In the genomic region with DNA sequence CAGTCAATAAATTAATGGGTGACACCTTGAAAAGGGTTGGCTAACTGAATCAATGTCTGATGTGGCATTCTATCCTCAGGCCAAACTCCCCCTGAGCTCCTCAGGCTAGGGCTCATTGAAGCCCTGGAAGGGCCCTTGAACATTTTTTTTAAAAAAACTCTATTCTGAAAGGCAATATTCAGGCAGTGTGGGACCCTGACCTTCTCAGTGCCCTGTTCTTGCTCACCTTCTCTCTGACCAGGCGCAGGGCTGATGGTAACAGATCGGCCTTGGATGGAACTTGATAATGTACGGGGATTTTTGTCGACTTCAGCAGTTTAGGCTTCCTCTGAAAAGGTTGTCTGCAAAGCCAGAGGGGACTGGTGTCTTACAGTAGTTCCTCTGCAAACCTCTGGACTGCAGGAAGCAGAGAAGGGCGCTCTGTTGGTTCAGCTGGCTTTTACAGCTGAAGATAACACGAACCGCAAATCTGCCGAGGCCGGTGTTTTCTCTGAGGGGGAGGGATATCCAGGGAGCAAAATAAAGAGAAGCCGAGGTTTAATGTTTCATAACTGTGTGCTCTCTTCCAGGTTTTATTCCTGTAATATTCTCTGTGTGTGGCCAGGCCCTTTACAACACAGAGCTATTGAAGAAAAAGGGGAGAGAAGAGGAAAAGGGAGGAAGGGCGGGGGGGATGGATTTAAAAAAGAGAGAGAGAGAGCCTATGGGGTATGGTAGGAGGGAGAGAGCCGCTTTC, we compare ENCODE assay signal across 10 mouse cellular contexts.
A peak's percentile ranks its signal among the peaks of the same experiment; 100 is the strongest.
DNase-seq lines count a peak whose midpoint lies in the region; ATAC-seq lines count a peak whose summit lies in the region.
"Had no signal": no experiment of that assay in that cellular context is flagged by ENCODE, and none has a peak within 500 bp of the region (broad histone marks: within the 10 kb centered on the region; RNA-seq: fewer than 3 reads in every experiment).

No protein-coding gene starts in this region.

- H3K9ac ChIP-seq in forebrain, embryonic 12.5 days: no peak overlapping the region
- no peak overlapping the region for H3K9ac ChIP-seq in limb, embryonic 13.5 days
- H3K9ac ChIP-seq in stomach, embryonic 15.5 days: no peak overlapping the region

- peaks cover 20% of the 10 kb centered on the region for H3K4me1 ChIP-seq in forebrain, embryonic 10.5 days
- H3K4me1 ChIP-seq in forebrain, embryonic 12.5 days: peaks cover 11% of the 10 kb centered on the region; the same call in 1 of the 2 replicates
- H3K4me1 ChIP-seq in limb, embryonic 13.5 days: peaks cover 19% of the 10 kb centered on the region
- no peaks in the 10 kb centered on the region for H3K4me1 ChIP-seq in stomach, embryonic 15.5 days

- DNase-seq in forebrain, embryonic 10.5 days (ENCODE audit: extremely low spot score, low spot score): no peak
- DNase-seq in ovary, adult 18-20 months (ENCODE audit: low spot score): peak; percentile 31
- DNase-seq in ovary, postnatal 10 days (ENCODE audit: low spot score): no peak
- DNase-seq in cerebellum, postnatal 36 days: no peak
- no peak for DNase-seq in frontal cortex, postnatal 36 days (ENCODE audit: low spot score in 2 of 2)
- DNase-seq: cerebellum, postnatal 10 days had no signal

- no peaks in the 10 kb centered on the region for H3K36me3 ChIP-seq in forebrain, embryonic 10.5 days (replicated peaks)
- no peaks in the 10 kb centered on the region for H3K36me3 ChIP-seq in forebrain, embryonic 12.5 days (replicated peaks)
- no peaks in the 10 kb centered on the region for H3K36me3 ChIP-seq in limb, embryonic 13.5 days
- H3K36me3 ChIP-seq in stomach, embryonic 15.5 days: no peaks in the 10 kb centered on the region

- no peak overlapping the region for H3K4me3 ChIP-seq in forebrain, embryonic 10.5 days
- no peak overlapping the region for H3K4me3 ChIP-seq in forebrain, embryonic 12.5 days (replicated peaks)
- H3K4me3 ChIP-seq in limb, embryonic 13.5 days: no peak overlapping the region
- H3K4me3 ChIP-seq in stomach, embryonic 15.5 days (replicated peaks): no peak overlapping the region

- no peaks in the 10 kb centered on the region; the same call in 1 of the 2 replicates for H3K9me3 ChIP-seq in forebrain, embryonic 10.5 days
- no peaks in the 10 kb centered on the region for H3K9me3 ChIP-seq in forebrain, embryonic 12.5 days
- peaks cover 3% of the 10 kb centered on the region; the same call in 1 of the 2 replicates for H3K9me3 ChIP-seq in limb, embryonic 13.5 days
- H3K9me3 ChIP-seq in stomach, embryonic 15.5 days: no peaks in the 10 kb centered on the region

- no peak for ATAC-seq in forebrain, embryonic 12.5 days (ENCODE audit: low FRiP score)
- peak; percentile 66 for ATAC-seq in limb, embryonic 13.5 days (ENCODE audit: low FRiP score, low read depth)
- peak; percentile 66 for ATAC-seq in stomach, embryonic 15.5 days (ENCODE audit: insufficient read depth, low FRiP score, low read depth)

- peak overlapping the region; percentile 35; the same call in 1 of the 2 replicates for H3K27ac ChIP-seq in forebrain, embryonic 10.5 days
- H3K27ac ChIP-seq in forebrain, embryonic 12.5 days: no peak overlapping the region
- H3K27ac ChIP-seq in limb, embryonic 13.5 days: peak overlapping the region; percentile 11; the same call in 1 of the 2 replicates
- H3K27ac ChIP-seq in stomach, embryonic 15.5 days: no peak overlapping the region
- H3K27ac ChIP-seq: macrophage had no signal

- WGBS in forebrain, embryonic 10.5 days: 72% methylated on average over 12 of the region's 12 CpGs
- WGBS in forebrain, embryonic 12.5 days: 74% methylated on average over 12 of the region's 12 CpGs
- WGBS in limb, embryonic 13.5 days: 16% methylated on average over 12 of the region's 12 CpGs
- WGBS in stomach, embryonic 15.5 days: 30% methylated on average over 12 of the region's 12 CpGs

- H3K4me2 ChIP-seq in forebrain, embryonic 12.5 days: no peak overlapping the region
- peak overlapping the region; percentile 12 for H3K4me2 ChIP-seq in limb, embryonic 13.5 days (replicated peaks)
- H3K4me2 ChIP-seq in stomach, embryonic 15.5 days: no peak overlapping the region

- H3K27me3 ChIP-seq in forebrain, embryonic 10.5 days (ENCODE audit: poor library complexity, severe bottlenecking): no peaks in the 10 kb centered on the region
- H3K27me3 ChIP-seq in forebrain, embryonic 12.5 days: no peaks in the 10 kb centered on the region
- 0 out of 2 replicates have a peak, but pooled peaks cover 3% of the 10 kb centered on the region for H3K27me3 ChIP-seq in limb, embryonic 13.5 days
- H3K27me3 ChIP-seq in stomach, embryonic 15.5 days (replicated peaks): no peaks in the 10 kb centered on the region

Comparison
In these comparisons a context has a peak if more than half of its experiments do, and no peak if none do; other contexts are left out.
1. H3K27ac ChIP-seq: peak in forebrain, embryonic 10.5 days (single experiment) and limb, embryonic 13.5 days (single experiment); none in forebrain, embryonic 12.5 days (single experiment) and stomach, embryonic 15.5 days (single experiment).